In genomic region chr9:120132980-120133754, GRCm38 (mm10) we compare ENCODE assay signal across 18 mouse cellular contexts. TPM values are rescaled to one million over a fixed set of nuclear protein-coding genes. Genes with fewer than 3 reads are reported as not detected.
DNase-seq lines count a peak whose midpoint lies in the region; ATAC-seq lines count a peak whose summit lies in the region.
"Had no signal": no experiment of that assay in that cellular context is flagged by ENCODE, and none has a peak within 500 bp of the region (broad histone marks: within the 10 kb centered on the region; RNA-seq: fewer than 3 reads in every experiment).

No protein-coding gene starts in this region.

- no peak for ATAC-seq in lung, embryonic 15.5 days (ENCODE audit: borderline replicate concordance, extremely low read depth, low FRiP score, low TSS enrichment)
- 0 out of 2 replicates have a peak, but pooled peaks have one; percentile 20 for ATAC-seq in megakaryocyte-erythroid progenitor cell, adult 5-6 weeks (replicated peaks; ENCODE audit: low FRiP score, low TSS enrichment, poor library complexity, severe bottlenecking)

- H3K4me2 ChIP-seq in lung, embryonic 15.5 days = no peak overlapping the region
- H3K4me2 ChIP-seq: neural tube, embryonic 12.5 days had no signal

- peaks cover 16% of the 10 kb centered on the region for H3K4me1 ChIP-seq in lung, embryonic 15.5 days
- peaks cover 10% of the 10 kb centered on the region for H3K4me1 ChIP-seq in limb, embryonic 10.5 days

- H3K36me3 ChIP-seq in lung, embryonic 15.5 days = peaks cover 45% of the 10 kb centered on the region
- H3K36me3 ChIP-seq in limb, embryonic 10.5 days = peaks cover 48% of the 10 kb centered on the region

- no peaks in the 10 kb centered on the region for H3K27me3 ChIP-seq in lung, embryonic 15.5 days
- no peaks in the 10 kb centered on the region for H3K27me3 ChIP-seq in limb, embryonic 10.5 days (ENCODE audit: low read depth, poor library complexity, severe bottlenecking)
- H3K27me3 ChIP-seq: neural tube, embryonic 12.5 days had no signal

- no peak overlapping the region; the same call in 1 of the 2 replicates for H3K9ac ChIP-seq in lung, embryonic 15.5 days
- H3K9ac ChIP-seq: neural tube, embryonic 12.5 days had no signal

- DNase-seq in lung, postnatal 14 days = no peak
- peak; percentile 60 for DNase-seq in ZHBTc4 (ENCODE audit: low read depth, low spot score)
- DNase-seq in limb, embryonic 10.5 days (ENCODE audit: low spot score) = peak; percentile 43
- no peak for DNase-seq in adrenal gland, postnatal 36 days
- no peak for DNase-seq in layer of hippocampus, adult 8-10 months (ENCODE audit: low spot score in 2 of 2)
- DNase-seq in cerebellum, postnatal 25 days = no peak
- DNase-seq: adrenal gland, adult 8-10 months; cerebellum, adult 18-20 months; heart, postnatal 36 days; kidney, adult 11 months; right cerebral cortex, postnatal 14 days had no signal

- 0 out of 2 replicates have a peak overlapping the region, but pooled peaks have one; percentile 13 for H3K27ac ChIP-seq in lung, embryonic 15.5 days
- no peak overlapping the region for H3K27ac ChIP-seq in limb, embryonic 10.5 days
- H3K27ac ChIP-seq: macrophage; neural tube, embryonic 12.5 days had no signal

- 30% methylated on average over 8 of the region's 8 CpGs for WGBS in lung, embryonic 15.5 days
- WGBS in limb, embryonic 10.5 days = 37% methylated on average over 8 of the region's 8 CpGs

- H3K4me3 ChIP-seq in lung, embryonic 15.5 days = no peak overlapping the region
- no peak overlapping the region for H3K4me3 ChIP-seq in limb, embryonic 10.5 days
- H3K4me3 ChIP-seq: neural tube, embryonic 12.5 days had no signal

- no peaks in the 10 kb centered on the region for H3K9me3 ChIP-seq in lung, embryonic 15.5 days
- H3K9me3 ChIP-seq in limb, embryonic 10.5 days (replicated peaks) = no peaks in the 10 kb centered on the region
- H3K9me3 ChIP-seq: neural tube, embryonic 12.5 days had no signal

RNA-seq across cellular contexts. Expression of gene Rpsa, which starts 5.7 kb away (rescaled TPM):
- 1,474 and 1,505 TPM in 2 replicates for polyA plus RNA-seq in lung, embryonic 15.5 days (2015; fragmentation: Nextera tagmentation; extraction: Ambion mirVana)
- polyA plus RNA-seq in limb, embryonic 10.5 days (2016; fragmentation: Nextera tagmentation; extraction: Ambion mirVana) = 1,497 and 1,677 TPM in 2 replicates
- total RNA-seq in megakaryocyte-erythroid progenitor cell, adult 5-6 weeks (2014; fragmentation: Nextera tagmentation) = 3,355 and 3,656 TPM in 2 replicates
- 5,426 and 6,681 TPM in 2 replicates for total RNA-seq in megakaryocyte-erythroid progenitor cell, adult 5-6 weeks (2017)
- 100 to 1,000 TPM; 746 to 780 TPM for total RNA-seq in adrenal gland, postnatal 36 days (2021)
- total RNA-seq in layer of hippocampus, adult 8-10 months (2022) = 100 to 1,000 TPM; 400 to 515 (median 436) TPM

RNA-seq across cellular contexts. Expression of gene Mobp, which starts 16.3 kb away (rescaled TPM):
- polyA plus RNA-seq in lung, embryonic 15.5 days (2015; fragmentation: Nextera tagmentation; extraction: Ambion mirVana) = not detected in 2 replicates
- polyA plus RNA-seq in limb, embryonic 10.5 days (2016; fragmentation: Nextera tagmentation; extraction: Ambion mirVana) = not detected in 2 replicates
- total RNA-seq in megakaryocyte-erythroid progenitor cell, adult 5-6 weeks (2014; fragmentation: Nextera tagmentation) = not detected in 2 replicates
- not detected in 2 replicates for total RNA-seq in megakaryocyte-erythroid progenitor cell, adult 5-6 weeks (2017)
- under 1 TPM in 1 of 2 experiments, not detected in 1; 0.10 TPM for total RNA-seq in adrenal gland, postnatal 36 days (2021)
- total RNA-seq in layer of hippocampus, adult 8-10 months (2022) = 100 to 1,000 TPM; 395 to 477 (median 422) TPM
- total RNA-seq: gastrocnemius, postnatal 4 days; heart, postnatal 36 days had no signal
- polyA plus RNA-seq: macrophage had no signal

RNA-seq across cellular contexts. Expression of gene Slc25a38, which starts 23.0 kb away (rescaled TPM):
- polyA plus RNA-seq in lung, embryonic 15.5 days (2015; fragmentation: Nextera tagmentation; extraction: Ambion mirVana) = 31.1 and 34.5 TPM in 2 replicates
- 46.7 and 47.0 TPM in 2 replicates for polyA plus RNA-seq in limb, embryonic 10.5 days (2016; fragmentation: Nextera tagmentation; extraction: Ambion mirVana)
- 80.7 and 95.7 TPM in 2 replicates for total RNA-seq in megakaryocyte-erythroid progenitor cell, adult 5-6 weeks (2014; fragmentation: Nextera tagmentation)
- 57.5 and 88.7 TPM in 2 replicates for total RNA-seq in megakaryocyte-erythroid progenitor cell, adult 5-6 weeks (2017)
- 10 to 100 TPM; 23.4 to 23.8 TPM for total RNA-seq in adrenal gland, postnatal 36 days (2021)
- 10 to 100 TPM; 23.5 to 31.8 (median 26.7) TPM for total RNA-seq in layer of hippocampus, adult 8-10 months (2022)

RNA-seq across cellular contexts. Expression of gene Ccr8, which starts 41.3 kb away (rescaled TPM):
- 0.36 and 0.79 TPM in 2 replicates for polyA plus RNA-seq in lung, embryonic 15.5 days (2015; fragmentation: Nextera tagmentation; extraction: Ambion mirVana)
- polyA plus RNA-seq in limb, embryonic 10.5 days (2016; fragmentation: Nextera tagmentation; extraction: Ambion mirVana) = not detected in 2 replicates
- total RNA-seq in megakaryocyte-erythroid progenitor cell, adult 5-6 weeks (2014; fragmentation: Nextera tagmentation) = not detected in 2 replicates
- not detected in 2 replicates for total RNA-seq in megakaryocyte-erythroid progenitor cell, adult 5-6 weeks (2017)
- not detected for total RNA-seq in adrenal gland, postnatal 36 days (2021)
- not detected for total RNA-seq in layer of hippocampus, adult 8-10 months (2022)
- total RNA-seq: adrenal gland, adult 8-10 months; gastrocnemius, postnatal 4 days; heart, postnatal 36 days; left cerebral cortex, postnatal 25 days had no signal
- polyA plus RNA-seq: macrophage; neural tube, embryonic 12.5 days; urinary bladder, adult 2 months had no signal

Comparison
In these comparisons a context has a peak if more than half of its experiments do, and no peak if none do; other contexts are left out.
1. DNase-seq: peak in ZHBTc4 (single experiment) and limb, embryonic 10.5 days (single experiment); none in lung, postnatal 14 days (single experiment), adrenal gland, postnatal 36 days (0 of 2), layer of hippocampus, adult 8-10 months (0 of 2) and cerebellum, postnatal 25 days (0 of 2).
2. RNA of gene Rpsa, which starts 5.7 kb away (total RNA-seq): 3,355 to 6,681 TPM in megakaryocyte-erythroid progenitor cell, adult 5-6 weeks; 746 to 780 TPM in adrenal gland, postnatal 36 days and 400 to 515 TPM in layer of hippocampus, adult 8-10 months; every median in the first group is over 4 times any median in the second.
3. RNA of gene Mobp, which starts 16.3 kb away (total RNA-seq): 395 to 477 TPM in layer of hippocampus, adult 8-10 months; 0.10 TPM in adrenal gland, postnatal 36 days and not detected in megakaryocyte-erythroid progenitor cell, adult 5-6 weeks; every median in the first group is over 100 times any median in the second.